Mouse (Mus musculus) stomach, embryonic 16.5 days (tissue): ENCODE data around the gene Lamb3. TPM values are rescaled to one million over a fixed set of nuclear protein-coding genes. Genes with fewer than 3 reads are reported as not detected.
"Not testable (repeated sequence)": the region's sequence is repeated elsewhere in the genome, so short reads cannot be mapped to it uniquely, and the experiment has no call there.

Experiments used
- ATAC-seq: fragments of 200-750 bp; cut with Nextera tagmentation; 2 replicates; pipeline ENCODE4 v1.8.0; 2017; ENCODE audit warnings: moderate number of reproducible peaks, moderate TSS enrichment; ENCODE audit not compliant: insufficient read depth, low FRiP score
- H3K27ac ChIP-seq: fragments of 300-500 bp; sonication (generic); 2 replicates; pipeline ENCODE4 v1.5.1; 2014; ENCODE audit warnings: low read length
- H3K27me3 ChIP-seq: fragments of 300-500 bp; sonication (generic); 2 replicates; pipeline ENCODE4 v1.6.1; 2014; ENCODE audit warnings: low read length, control low read depth, mixed read lengths; ENCODE audit not compliant: control insufficient read depth, insufficient read depth
- H3K36me3 ChIP-seq: fragments of 300-500 bp; sonication (generic); 2 replicates; pipeline ENCODE4 v1.6.1; 2014; ENCODE audit warnings: low read length; ENCODE audit not compliant: control insufficient read depth, insufficient read depth
- H3K4me1 ChIP-seq: fragments of 300-500 bp; sonication (generic); 2 replicates; pipeline ENCODE4 v1.6.1; 2014; ENCODE audit warnings: low read length, control low read depth, mixed read lengths; ENCODE audit not compliant: control insufficient read depth, insufficient read depth
- H3K4me2 ChIP-seq: fragments of 300-500 bp; sonication (generic); 2 replicates; pipeline ENCODE4 v1.6.1; 2014; ENCODE audit warnings: low read depth, low read length, mixed read lengths
- H3K4me3 ChIP-seq: fragments of 300-500 bp; sonication (generic); replicated peaks from 2 replicates; pipeline ENCODE4 v1.5.1; 2014; ENCODE audit warnings: mild to moderate bottlenecking, low read length
- H3K9ac ChIP-seq: fragments of 300-500 bp; sonication (generic); 2 replicates; pipeline ENCODE4 v1.6.1; 2014; ENCODE audit warnings: low read length
- H3K9me3 ChIP-seq: fragments of 300-500 bp; sonication (generic); replicated peaks from 2 replicates; pipeline ENCODE4 v1.6.1; 2016; ENCODE audit warnings: low read length, control low read depth; ENCODE audit not compliant: control insufficient read depth
- WGBS: fragments of 180-500 bp; shearing (Covaris S2); extraction: QIAGEN DNeasy Blood & Tissue Kit; methylation state at CpG from one replicate; pipeline ENCODE4 v1.1.7; 2014; 5-methylcytosine and 5-hydroxymethylcytosine counted together
- polyA plus RNA-seq: library from polyadenylated mRNA; unstranded; fragments of >200 nt; fragmentation: Nextera tagmentation; extraction: Ambion mirVana; gene quantifications from 2 replicates; pipeline ENCODE4 v1.2.1, GENCODE M21; 2015

Gene Lamb3
- polyA plus RNA-seq, 1 experiment from 2014 or later = 17.6 TPM

DNA sequence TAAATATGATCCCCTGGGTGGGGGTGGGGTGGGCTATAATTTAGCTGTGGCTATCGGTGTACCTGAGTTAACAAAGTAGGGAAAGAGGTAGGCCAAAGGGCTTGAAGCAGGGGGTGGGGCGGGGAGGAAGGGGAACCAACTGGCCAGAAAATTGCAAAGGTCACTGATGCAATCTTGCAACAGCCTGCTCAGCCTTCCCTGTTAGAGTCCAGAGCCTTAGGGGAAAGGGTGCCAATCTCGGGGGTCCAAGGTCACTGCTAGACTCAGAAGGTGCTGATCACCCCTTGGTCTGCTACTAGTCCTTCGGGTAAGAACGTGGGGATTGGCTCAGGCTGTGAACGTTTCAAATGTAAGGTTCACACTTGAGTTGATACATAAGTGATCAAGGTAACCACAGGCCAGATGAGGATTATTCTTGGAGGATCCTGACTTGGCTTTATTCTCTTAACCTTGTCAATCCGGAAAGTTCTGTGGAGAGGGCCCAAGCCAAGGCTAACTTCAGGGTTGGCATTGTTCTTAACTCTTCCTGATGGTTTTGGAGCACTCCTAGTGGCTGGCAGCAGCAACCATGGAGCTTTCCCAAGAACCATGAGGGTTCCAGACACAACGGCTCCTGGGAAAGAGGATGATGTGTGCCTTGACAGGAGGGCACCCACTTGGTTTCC is 67.0 kb downstream of the Lamb3 start:
- H3K27ac ChIP-seq = no peak overlapping the region
- H3K4me1 ChIP-seq = peaks cover 18% of the 10 kb centered on the region
- H3K4me2 ChIP-seq = no peak overlapping the region
- 79% methylated on average over 8 of the region's 8 CpGs for WGBS
- H3K4me3 ChIP-seq = no peak overlapping the region
- H3K9ac ChIP-seq = no peak overlapping the region
- H3K27me3 ChIP-seq = no peaks in the 10 kb centered on the region
- no peaks in the 10 kb centered on the region for H3K9me3 ChIP-seq
- H3K36me3 ChIP-seq = no peaks in the 10 kb centered on the region
- no peak for ATAC-seq

DNA sequence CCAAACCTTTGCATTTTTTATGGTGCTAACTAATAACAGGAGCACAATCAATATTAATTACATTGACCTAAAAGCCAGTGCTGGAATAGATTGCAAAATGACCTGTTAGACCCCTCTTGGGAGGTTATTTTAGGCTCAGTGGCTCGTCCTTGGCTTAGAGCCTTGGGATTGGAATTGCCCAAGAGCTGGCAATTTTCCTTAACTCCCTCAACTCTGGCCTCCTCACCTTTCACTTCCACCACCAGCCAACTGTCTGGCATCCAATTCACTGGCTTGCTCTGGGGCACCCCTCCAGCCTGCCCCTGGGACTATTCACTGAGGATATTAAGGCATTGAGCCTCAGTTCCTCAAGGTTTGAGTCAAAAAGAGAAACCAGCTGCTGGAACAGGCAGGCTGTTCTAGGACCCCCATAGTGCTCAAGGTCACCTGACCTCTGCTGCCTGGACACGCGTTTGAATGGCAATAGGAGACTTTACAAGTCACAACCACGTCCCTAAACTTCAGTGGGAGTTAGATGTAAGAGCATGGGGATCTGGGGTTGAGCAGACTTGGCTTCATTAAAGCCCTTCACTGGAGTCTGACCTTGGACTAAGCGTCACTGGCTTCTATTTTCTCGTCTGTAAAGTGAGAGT is 71.0 kb downstream of the Lamb3 start:
- ATAC-seq = no peak
- Histone ChIP-seq H3K27me3 (no peaks in the 10 kb centered on the region), H3K4me2 (no peak overlapping the region), H3K36me3 (no peaks in the 10 kb centered on the region), H3K27ac (no peak overlapping the region), H3K4me3 (no peak overlapping the region), H3K9me3 (no peaks in the 10 kb centered on the region), H3K4me1 (no peaks in the 10 kb centered on the region), H3K9ac (no peak overlapping the region)
- 54% methylated on average over 6 of the region's 6 CpGs for WGBS

- H3K4me2 ChIP-seq = no peak overlapping the region
- H3K4me1 ChIP-seq = no peaks in the 10 kb centered on the region
- 82% methylated on average over 4 of the region's 4 CpGs for WGBS
- no peaks in the 10 kb centered on the region for H3K36me3 ChIP-seq
- no peak for ATAC-seq
- no peak overlapping the region for H3K9ac ChIP-seq
- no peak overlapping the region for H3K27ac ChIP-seq
- no peaks in the 10 kb centered on the region for H3K9me3 ChIP-seq
- H3K27me3 ChIP-seq = no peaks in the 10 kb centered on the region
- H3K4me3 ChIP-seq = no peak overlapping the region
These were observed 72.0 kb downstream of the Lamb3 start for GRCm38 (mm10) chr1:193279492-193279891.

- Histone ChIP-seq H3K27me3 (no peaks in the 10 kb centered on the region), H3K36me3 (no peaks in the 10 kb centered on the region), H3K4me1 (no peaks in the 10 kb centered on the region), H3K9ac (no peak overlapping the region), H3K4me3 (no peak overlapping the region), H3K4me2 (no peak overlapping the region), H3K27ac (no peak overlapping the region), H3K9me3 (no peaks in the 10 kb centered on the region)
- 94% methylated on average over 2 of the region's 2 CpGs for WGBS
- ATAC-seq = no peak
These were observed 73.8 kb downstream of the Lamb3 start for GRCm38 (mm10) chr1:193281344-193281743.

- Histone ChIP-seq H3K9ac (no peak overlapping the region), H3K27ac (no peak overlapping the region), H3K9me3 (no peaks in the 10 kb centered on the region), H3K4me3 (no peak overlapping the region), H3K4me2 (no peak overlapping the region), H3K4me1 (no peaks in the 10 kb centered on the region), H3K36me3 (no peaks in the 10 kb centered on the region), H3K27me3 (no peaks in the 10 kb centered on the region)
- 78% methylated on average over 7 of the region's 7 CpGs for WGBS
- no peak for ATAC-seq
These were observed 76.8 kb downstream of the Lamb3 start for GRCm38 (mm10) chr1:193284228-193284779.

- H3K4me2 ChIP-seq, H3K27ac ChIP-seq, H3K4me1 ChIP-seq, H3K9ac ChIP-seq, H3K36me3 ChIP-seq, H3K4me3 ChIP-seq, H3K9me3 ChIP-seq, ATAC-seq, H3K27me3 ChIP-seq: not testable (repeated sequence)
- 80% methylated on average over 3 of the region's 3 CpGs for WGBS
These were observed 78.3 kb downstream of the Lamb3 start for GRCm38 (mm10) chr1:193285766-193286325.

GRCm38 (mm10) chr1:193287578-193287977 is 80.1 kb downstream of the Lamb3 start:
- Histone ChIP-seq H3K4me1 (no peaks in the 10 kb centered on the region), H3K27me3 (no peaks in the 10 kb centered on the region), H3K9me3 (no peaks in the 10 kb centered on the region), H3K4me2 (no peak overlapping the region), H3K27ac (no peak overlapping the region), H3K4me3 (no peak overlapping the region), H3K36me3 (no peaks in the 10 kb centered on the region), H3K9ac (no peak overlapping the region)
- no peak for ATAC-seq
- 45% methylated on average over 2 of the region's 2 CpGs for WGBS

GRCm38 (mm10) chr1:193289076-193289475 is 81.6 kb downstream of the Lamb3 start:
- H3K4me1 ChIP-seq = no peaks in the 10 kb centered on the region
- H3K27ac ChIP-seq = no peak overlapping the region
- no peak for ATAC-seq
- no peak overlapping the region for H3K9ac ChIP-seq
- WGBS = 90% methylated on average over 3 of the region's 3 CpGs
- no peak overlapping the region for H3K4me3 ChIP-seq
- H3K9me3 ChIP-seq = no peaks in the 10 kb centered on the region
- H3K27me3 ChIP-seq = no peaks in the 10 kb centered on the region
- H3K36me3 ChIP-seq = no peaks in the 10 kb centered on the region
- no peak overlapping the region for H3K4me2 ChIP-seq

DNA sequence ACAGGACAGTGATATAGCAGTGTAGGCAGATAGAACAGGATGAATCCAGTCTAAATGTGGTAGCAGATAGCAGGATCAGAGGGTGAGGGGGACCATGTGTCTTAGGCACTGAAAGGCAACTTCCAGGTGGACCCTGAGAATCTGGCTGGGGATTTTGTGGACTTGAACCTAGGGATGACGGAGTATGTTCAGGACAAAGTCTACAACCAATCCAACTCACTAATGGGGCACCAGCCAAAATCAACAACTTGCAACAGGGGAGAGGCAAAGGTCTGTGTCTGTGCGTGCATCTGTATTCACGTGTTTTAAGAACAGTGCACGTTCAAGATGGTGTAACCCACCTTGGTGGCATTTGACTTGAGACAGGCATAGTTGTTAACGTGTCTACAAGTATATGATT is 82.4 kb downstream of the Lamb3 start:
- Histone ChIP-seq H3K4me2 (no peak overlapping the region), H3K36me3 (no peaks in the 10 kb centered on the region), H3K27me3 (no peaks in the 10 kb centered on the region), H3K9ac (no peak overlapping the region), H3K9me3 (no peaks in the 10 kb centered on the region), H3K27ac (no peak overlapping the region), H3K4me3 (no peak overlapping the region), H3K4me1 (no peaks in the 10 kb centered on the region)
- 86% methylated on average over 5 of the region's 5 CpGs for WGBS
- no peak for ATAC-seq
